Mouse (Mus musculus): ENCODE measurements around the gene Grcc10.

DNA sequence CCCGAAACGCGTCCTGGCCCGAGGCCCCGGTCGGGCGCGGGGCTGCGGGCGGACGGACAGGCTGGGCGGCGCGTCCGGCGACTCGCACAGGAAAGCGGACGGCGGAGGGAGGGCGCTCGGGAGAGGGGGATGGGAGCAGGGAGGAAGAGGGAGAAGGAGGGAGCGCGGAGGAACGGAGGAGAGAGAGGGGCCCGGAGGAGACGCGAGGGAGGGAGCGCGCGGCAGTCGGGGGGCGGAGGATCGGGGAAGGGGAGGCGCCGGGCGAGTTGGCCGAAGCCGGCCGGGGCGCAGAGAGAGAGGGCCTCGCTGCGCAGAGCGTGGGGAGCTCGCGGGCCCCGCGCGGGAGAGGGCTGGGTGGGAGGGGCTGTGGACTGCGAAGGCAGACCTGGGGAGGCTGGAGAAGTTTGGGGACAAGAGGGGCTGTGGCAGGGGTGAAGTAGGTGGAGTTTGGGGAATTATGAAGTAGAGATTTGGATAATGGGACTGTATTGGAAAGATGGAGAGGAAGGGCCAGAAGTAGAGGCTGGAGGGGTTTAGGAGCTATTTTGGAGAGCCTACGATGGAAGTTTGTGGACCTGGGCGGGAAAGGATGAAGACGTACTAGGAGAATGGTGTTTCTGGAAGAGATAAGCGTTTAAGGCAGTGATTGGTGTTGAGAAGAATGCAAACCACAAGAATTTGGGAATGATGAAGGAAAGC is 15.6 kb upstream of the Grcc10 start:
- no peak for TF ChIP-seq CTCF (IDR thresholded peaks at IDR 0.05; ENCODE audit: extremely low read depth, insufficient read length, insufficient replicate concordance, low read depth, low read length)
- no peak for TF ChIP-seq POLR2A (IDR thresholded peaks at IDR 0.05; ENCODE audit: low read depth, low read length)
